Mouse (Mus musculus) myocyte (in vitro differentiated cells): ENCODE measurements around the gene Fam71b. TPM values are rescaled to one million over a fixed set of nuclear protein-coding genes. Genes with fewer than 3 reads are reported as not detected.

Experiments
- H3K27me3 ChIP-seq: one replicate; pipeline ENCODE4 v1.6.1; 2011; ENCODE audit not compliant: control insufficient read depth, insufficient read depth, insufficient read length
- H3K36me3 ChIP-seq: one replicate; pipeline ENCODE4 v1.6.1; 2011; ENCODE audit not compliant: control insufficient read depth, insufficient read depth
- H3K4me2 ChIP-seq: one replicate; pipeline ENCODE4 v1.6.1; 2011; ENCODE audit warnings: low read depth, control low read depth
- H3K4me3 ChIP-seq: one replicate; pipeline ENCODE4 v1.5.1; 2011; ENCODE audit warnings: mild to moderate bottlenecking, control low read depth, moderate library complexity
- H3K79me2 ChIP-seq: one replicate; pipeline ENCODE4 v1.6.1; 2011; ENCODE audit not compliant: control insufficient read depth, insufficient read depth
- H3ac ChIP-seq: one replicate; pipeline ENCODE4 v1.6.1; 2011; ENCODE audit not compliant: control insufficient read depth, insufficient read length
- CEBPB ChIP-seq: IDR thresholded peaks from 2 replicates; pipeline ENCODE4 v1.6.1; 2011; ENCODE audit warnings: mild to moderate bottlenecking, moderate library complexity; ENCODE audit not compliant: poor library complexity, insufficient read depth, severe bottlenecking
- E2F4 ChIP-seq: IDR thresholded peaks from one replicate; pipeline ENCODE4 v1.6.1; 2011; ENCODE audit warnings: mild to moderate bottlenecking, control low read depth, moderate library complexity; ENCODE audit not compliant: insufficient read depth
- MAX ChIP-seq: IDR thresholded peaks from one replicate; pipeline ENCODE4 v1.6.1; 2011; ENCODE audit warnings: low read depth, mild to moderate bottlenecking, control low read depth
- MYOD1 ChIP-seq, 3 experiments: IDR thresholded peaks; one replicate each; pipeline ENCODE4 v1.6.1; 2011; ENCODE audit warnings: control low read depth in 2 of 3, low read depth in 2 of 3, mild to moderate bottlenecking in 2 of 3, moderate library complexity in 1 of 3; ENCODE audit not compliant: insufficient read length in 2 of 3, control insufficient read depth in 1 of 3
- MYOG ChIP-seq, 3 experiments: IDR thresholded peaks; one replicate each; pipeline ENCODE4 v1.6.1; 2011; ENCODE audit warnings: control low read depth in 2 of 3, low read depth in 2 of 3, mild to moderate bottlenecking in 2 of 3; ENCODE audit not compliant: insufficient read length in 2 of 3, control insufficient read depth in 1 of 3, insufficient read depth in 1 of 3
- POLR2A ChIP-seq: IDR thresholded peaks from one replicate; pipeline ENCODE4 v1.6.1; 2011; ENCODE audit warnings: low read depth, mild to moderate bottlenecking, control low read depth, moderate library complexity; ENCODE audit not compliant: insufficient read length
- POLR2AphosphoS2 ChIP-seq: IDR thresholded peaks from one replicate; pipeline ENCODE4 v1.6.1; 2011; ENCODE audit warnings: low read depth, control low read depth; ENCODE audit not compliant: insufficient read length
- REST ChIP-seq: IDR thresholded peaks from one replicate; pipeline ENCODE4 v1.6.1; 2011; ENCODE audit warnings: mild to moderate bottlenecking, control low read depth, moderate library complexity; ENCODE audit not compliant: insufficient read depth, insufficient read length
- SRF ChIP-seq: IDR thresholded peaks from one replicate; pipeline ENCODE4 v1.6.1; 2011; ENCODE audit warnings: low read depth; ENCODE audit not compliant: control insufficient read depth, insufficient read length
- TCF12 ChIP-seq: IDR thresholded peaks from one replicate; pipeline ENCODE4 v1.6.1; 2011; ENCODE audit warnings: mild to moderate bottlenecking, control low read depth; ENCODE audit not compliant: poor library complexity, insufficient read depth, severe bottlenecking
- TCF3 ChIP-seq: IDR thresholded peaks from one replicate; pipeline ENCODE4 v1.6.1; 2011; ENCODE audit warnings: low read depth, control low read depth; ENCODE audit not compliant: insufficient read length
- USF1 ChIP-seq: IDR thresholded peaks from one replicate; pipeline ENCODE4 v1.6.1; 2011; ENCODE audit warnings: low read depth, mild to moderate bottlenecking, control low read depth, moderate library complexity
- polyA plus RNA-seq: library from polyadenylated mRNA; unstranded; fragments of >200 nt; fragmentation: generic; extraction: Trizol; gene quantifications from one replicate; pipeline ENCODE4 v1.2.1, GENCODE M21; 2012; ENCODE audit warnings: missing spikeins

Fam71b gene
- polyA plus RNA-seq, 1 experiment: 2.3 TPM

- Histone ChIP-seq H3ac (no peak overlapping the region), H3K27me3 (no peaks in the 10 kb centered on the region), H3K4me3 (no peak overlapping the region), H3K4me2 (no peak overlapping the region), H3K36me3 (no peaks in the 10 kb centered on the region), H3K79me2 (no peaks in the 10 kb centered on the region)
- no peak for TF ChIP-seq POLR2A
- no peak for TF ChIP-seq CEBPB
- no peak for TF ChIP-seq TCF12
- no peak for TF ChIP-seq MAX
- no peak for TF ChIP-seq MYOG (IDR thresholded peaks at IDR 0.05; ENCODE audit: control insufficient read depth in 1 of 3, insufficient read depth in 1 of 3, insufficient read length in 2 of 3, low read depth in 2 of 3)
- TF ChIP-seq SRF: no peak
- TF ChIP-seq TCF3: no peak
- TF ChIP-seq E2F4: no peak
- TF ChIP-seq POLR2AphosphoS2: no peak
- no peak for TF ChIP-seq REST
- TF ChIP-seq MYOD1 (IDR thresholded peaks at IDR 0.05; ENCODE audit: control insufficient read depth in 1 of 3, insufficient read length in 2 of 3, low read depth in 2 of 3): no peak
- no peak for TF ChIP-seq USF1
Observed at GRCm38 (mm10) chr11:46360991-46361665, 35.2 kb upstream of the Fam71b start.

- TF ChIP-seq E2F4 (no peak), TCF3 (no peak), MYOD1 (IDR thresholded peaks at IDR 0.05; ENCODE audit: control insufficient read depth in 1 of 3, insufficient read length in 2 of 3, low read depth in 2 of 3) (no peak), CEBPB (no peak), TCF12 (no peak), MAX (no peak), MYOG (IDR thresholded peaks at IDR 0.05; ENCODE audit: control insufficient read depth in 1 of 3, insufficient read depth in 1 of 3, insufficient read length in 2 of 3, low read depth in 2 of 3) (no peak), POLR2AphosphoS2 (no peak), REST (no peak), USF1 (no peak), SRF (no peak), POLR2A (no peak)
- Histone ChIP-seq H3K4me2 (no peak overlapping the region), H3K27me3 (no peaks in the 10 kb centered on the region), H3ac (no peak overlapping the region), H3K36me3 (no peaks in the 10 kb centered on the region), H3K79me2 (no peaks in the 10 kb centered on the region), H3K4me3 (no peak overlapping the region)
Observed at GRCm38 (mm10) chr11:46362061-46363022, 34.0 kb upstream of the Fam71b start.

GRCm38 (mm10) chr11:46363864-46364263 lies 32.5 kb upstream of the Fam71b start:
- H3K27me3 ChIP-seq: no peaks in the 10 kb centered on the region
- no peak overlapping the region for H3ac ChIP-seq
- H3K79me2 ChIP-seq: no peaks in the 10 kb centered on the region
- no peaks in the 10 kb centered on the region for H3K36me3 ChIP-seq
- no peak for TF ChIP-seq CEBPB
- no peak for TF ChIP-seq MYOG (IDR thresholded peaks at IDR 0.05; ENCODE audit: control insufficient read depth in 1 of 3, insufficient read depth in 1 of 3, insufficient read length in 2 of 3, low read depth in 2 of 3)
- TF ChIP-seq POLR2A: no peak
- no peak for TF ChIP-seq USF1
- TF ChIP-seq POLR2AphosphoS2: no peak
- no peak for TF ChIP-seq MAX
- TF ChIP-seq REST: no peak
- TF ChIP-seq TCF12: no peak
- H3K4me2 ChIP-seq: no peak overlapping the region
- H3K4me3 ChIP-seq: no peak overlapping the region

GRCm38 (mm10) chr11:46365744-46366143 lies 30.6 kb upstream of the Fam71b start:
- no peak overlapping the region for H3K4me2 ChIP-seq
- no peak for TF ChIP-seq MAX
- no peak for TF ChIP-seq MYOD1 (IDR thresholded peaks at IDR 0.05; ENCODE audit: control insufficient read depth in 1 of 3, insufficient read length in 2 of 3, low read depth in 2 of 3)
- H3ac ChIP-seq: no peak overlapping the region
- no peaks in the 10 kb centered on the region for H3K79me2 ChIP-seq
- H3K36me3 ChIP-seq: no peaks in the 10 kb centered on the region
- no peaks in the 10 kb centered on the region for H3K27me3 ChIP-seq
- no peak overlapping the region for H3K4me3 ChIP-seq

GRCm38 (mm10) chr11:46366357-46366756 lies 30.0 kb upstream of the Fam71b start:
- Histone ChIP-seq H3K4me2 (no peak overlapping the region), H3ac (no peak overlapping the region), H3K27me3 (no peaks in the 10 kb centered on the region), H3K79me2 (no peaks in the 10 kb centered on the region), H3K4me3 (no peak overlapping the region), H3K36me3 (no peaks in the 10 kb centered on the region)
- no peak for TF ChIP-seq MAX
- TF ChIP-seq MYOD1 (IDR thresholded peaks at IDR 0.05; ENCODE audit: control insufficient read depth in 1 of 3, insufficient read length in 2 of 3, low read depth in 2 of 3): no peak
- TF ChIP-seq SRF: no peak
- no peak for TF ChIP-seq USF1
- TF ChIP-seq TCF12: no peak
- no peak for TF ChIP-seq TCF3
- no peak for TF ChIP-seq POLR2A
- no peak for TF ChIP-seq REST
- no peak for TF ChIP-seq E2F4
- TF ChIP-seq CEBPB: no peak
- no peak for TF ChIP-seq MYOG (IDR thresholded peaks at IDR 0.05; ENCODE audit: control insufficient read depth in 1 of 3, insufficient read depth in 1 of 3, insufficient read length in 2 of 3, low read depth in 2 of 3)
- no peak for TF ChIP-seq POLR2AphosphoS2
